Mouse (Mus musculus): Measurements from ENCODE around the gene Dbil5. TPM values are rescaled to one million over a fixed set of nuclear protein-coding genes. Genes with fewer than 3 reads are reported as not detected.

The Dbil5 gene
- polyA plus RNA-seq, 1 experiment: 1.5 TPM

Other genes starting within 250 kb of the Dbil5 start
- 8.4 and 9.1 TPM in 2 replicates for gene 1700016K19Rik, start 217.7 kb upstream of the Dbil5 start, polyA plus RNA-seq (2012; rRNA removed)
- gene Rflnb, start 189.8 kb upstream of the Dbil5 start, polyA plus RNA-seq (2012; rRNA removed): 8.4 and 10.6 TPM in 2 replicates
- 53.3 and 54.6 TPM in 2 replicates for gene Vps53, start 38.0 kb upstream of the Dbil5 start, polyA plus RNA-seq (2012; rRNA removed)
- 26.0 and 26.1 TPM in 2 replicates for gene Fam57a, start 37.9 kb upstream of the Dbil5 start, polyA plus RNA-seq (2012; rRNA removed)
- gene Gemin4, start 56 bp downstream of the Dbil5 start, polyA plus RNA-seq (2012; rRNA removed): 5.3 and 8.0 TPM in 2 replicates
- 14.5 and 16.7 TPM in 2 replicates for gene Mrm3, start 26.1 kb downstream of the Dbil5 start, polyA plus RNA-seq (2012; rRNA removed)
- 48.6 and 53.1 TPM in 2 replicates for gene Glod4, start 26.1 kb downstream of the Dbil5 start, polyA plus RNA-seq (2012; rRNA removed)
- gene Nxn, start 181.5 kb downstream of the Dbil5 start, polyA plus RNA-seq (2012; rRNA removed): 9.2 and 9.8 TPM in 2 replicates
- gene Timm22, start 189.3 kb downstream of the Dbil5 start, polyA plus RNA-seq (2012; rRNA removed): 20.9 and 31.4 TPM in 2 replicates

Data from frontal cortex, adult 2 months (tissue).